Mouse (Mus musculus): ENCODE results near the gene Phlpp2. TPM values are rescaled to one million over a fixed set of nuclear protein-coding genes. Genes with fewer than 3 reads are reported as not detected.
"Not testable (repeated sequence)": the region's sequence is repeated elsewhere in the genome, so short reads cannot be mapped to it uniquely, and the experiment has no call there.

Phlpp2 gene
- polyA plus RNA-seq, 1 experiment from 2014 or later: 3.2 TPM

DNA sequence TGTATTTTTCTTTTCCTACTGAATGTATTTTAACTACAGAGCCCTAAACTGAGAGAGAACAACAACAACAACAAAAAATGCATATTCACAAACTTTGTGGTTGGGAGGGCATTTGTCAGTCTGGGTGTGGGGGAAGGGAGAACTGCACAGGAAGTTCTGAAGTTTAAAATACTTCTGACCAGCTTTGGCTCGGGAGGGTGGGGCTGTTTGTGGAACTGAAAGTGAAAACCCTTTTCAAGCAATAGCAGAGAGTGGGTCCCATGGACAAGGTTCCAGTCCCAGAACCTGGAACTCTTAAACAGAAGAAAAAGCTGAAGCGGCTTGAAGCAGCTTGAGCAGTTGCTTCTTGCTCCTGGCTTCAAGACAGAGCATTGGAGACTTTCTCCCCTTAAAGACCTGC is 4.9 kb upstream of the Phlpp2 start:
- H3K9me3 ChIP-seq (ENCODE audit: control insufficient read depth, low read length): no peaks in the 10 kb centered on the region
- peaks cover 3% of the 10 kb centered on the region; the same call in 1 of the 2 replicates for H3K4me1 ChIP-seq (ENCODE audit: control insufficient read depth, insufficient read depth, low read length)
- WGBS: 80% methylated on average over 2 of the region's 2 CpGs
- ATAC-seq (ENCODE audit: low FRiP score) (no peak), DNase-seq (ENCODE audit: low spot score, missing footprints) (no peak)
- H3K9ac ChIP-seq (ENCODE audit: low read length): no peak overlapping the region
- H3K4me2 ChIP-seq: no peak overlapping the region
- H3K36me3 ChIP-seq (ENCODE audit: control insufficient read depth, insufficient read depth, low read length): peaks cover 7% of the 10 kb centered on the region
- H3K27me3 ChIP-seq (ENCODE audit: control insufficient read depth, insufficient read depth, low read length): no peaks in the 10 kb centered on the region
- no peak overlapping the region for H3K4me3 ChIP-seq (ENCODE audit: low read depth, low read length)
- H3K27ac ChIP-seq (ENCODE audit: low read depth, low read length): no peak overlapping the region

- no peak overlapping the region for H3K4me2 ChIP-seq
- no peak overlapping the region for H3K27ac ChIP-seq (ENCODE audit: low read depth, low read length)
- no peak overlapping the region for H3K9ac ChIP-seq (ENCODE audit: low read length)
- no peaks in the 10 kb centered on the region for H3K9me3 ChIP-seq (ENCODE audit: control insufficient read depth, low read length)
- H3K27me3 ChIP-seq (ENCODE audit: control insufficient read depth, insufficient read depth, low read length): no peaks in the 10 kb centered on the region
- 94% methylated on average over 2 of the region's 2 CpGs for WGBS
- DNase-seq (ENCODE audit: low spot score, missing footprints) (peak; percentile 62), ATAC-seq (ENCODE audit: low FRiP score) (no peak)
- H3K4me3 ChIP-seq (ENCODE audit: low read depth, low read length): no peak overlapping the region
- peaks cover 7% of the 10 kb centered on the region for H3K36me3 ChIP-seq (ENCODE audit: control insufficient read depth, insufficient read depth, low read length)
- H3K4me1 ChIP-seq (ENCODE audit: control insufficient read depth, insufficient read depth, low read length): peaks cover 6% of the 10 kb centered on the region; the same call in 1 of the 2 replicates
Observed at GRCm38 (mm10) chr8:109864798-109865197, 3.5 kb upstream of the Phlpp2 start.

DNA sequence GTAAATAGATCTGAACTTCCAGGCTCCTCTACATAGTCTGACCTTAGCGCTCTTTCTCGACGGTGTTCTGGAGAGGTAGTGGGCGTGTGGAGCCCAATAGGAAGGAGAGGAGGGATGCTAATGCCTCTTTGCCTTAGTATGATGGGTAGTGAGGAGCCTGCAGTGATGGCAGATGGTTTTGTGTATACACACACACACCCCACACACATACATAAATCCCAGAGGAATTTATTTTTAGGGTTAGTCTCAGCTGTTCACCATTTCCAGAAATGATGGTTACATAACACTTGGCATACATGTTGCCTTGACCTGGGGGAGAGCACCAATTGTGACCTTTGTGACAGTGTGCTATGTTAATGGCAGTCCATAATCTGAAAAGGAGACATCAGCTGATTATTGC is 2.8 kb upstream of the Phlpp2 start:
- ATAC-seq (ENCODE audit: low FRiP score) (no peak), DNase-seq (ENCODE audit: low spot score, missing footprints) (peak; percentile 82)
- Histone ChIP-seq H3K9ac (ENCODE audit: low read length) (no peak overlapping the region), H3K4me3 (ENCODE audit: low read depth, low read length) (no peak overlapping the region), H3K4me2 (no peak overlapping the region), H3K27ac (ENCODE audit: low read depth, low read length) (no peak overlapping the region), H3K4me1 (ENCODE audit: control insufficient read depth, insufficient read depth, low read length) (peaks cover 6% of the 10 kb centered on the region; the same call in 1 of the 2 replicates), H3K9me3 (ENCODE audit: control insufficient read depth, low read length) (no peaks in the 10 kb centered on the region), H3K27me3 (ENCODE audit: control insufficient read depth, insufficient read depth, low read length) (no peaks in the 10 kb centered on the region), H3K36me3 (ENCODE audit: control insufficient read depth, insufficient read depth, low read length) (peaks cover 3% of the 10 kb centered on the region; the same call in 1 of the 2 replicates)
- whole genome bisulfite sequencing: 85% methylated on average over 4 of the region's 4 CpGs

DNA sequence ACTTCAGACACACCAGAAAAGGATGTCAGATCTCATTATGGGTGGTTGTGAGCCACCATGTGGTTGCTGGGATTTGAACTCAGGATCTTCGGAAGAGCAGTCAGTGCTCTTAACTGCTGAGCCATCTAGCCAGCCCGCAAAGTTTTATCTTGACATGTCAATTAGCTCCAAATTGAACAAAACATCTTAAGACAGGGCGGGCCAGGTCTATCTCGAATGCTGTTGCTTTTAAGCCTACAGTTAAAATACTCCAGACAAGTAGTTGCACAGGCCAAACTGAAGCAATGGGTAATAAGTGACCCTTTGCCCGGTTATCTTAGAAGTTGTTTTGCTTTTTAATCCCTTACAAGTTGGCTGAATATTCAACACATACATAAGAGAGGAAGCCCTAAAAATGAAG is 1.7 kb upstream of the Phlpp2 start:
- no peaks in the 10 kb centered on the region for H3K27me3 ChIP-seq (ENCODE audit: control insufficient read depth, insufficient read depth, low read length)
- H3K9me3 ChIP-seq (ENCODE audit: control insufficient read depth, low read length): no peaks in the 10 kb centered on the region
- H3K4me3 ChIP-seq (ENCODE audit: low read depth, low read length): no peak overlapping the region
- H3K27ac ChIP-seq (ENCODE audit: low read depth, low read length): no peak overlapping the region
- ATAC-seq (ENCODE audit: low FRiP score) (no peak), DNase-seq (ENCODE audit: low spot score, missing footprints) (peak; percentile 72)
- H3K9ac ChIP-seq (ENCODE audit: low read length): no peak overlapping the region
- no peaks in the 10 kb centered on the region for H3K36me3 ChIP-seq (ENCODE audit: control insufficient read depth, insufficient read depth, low read length)
- H3K4me1 ChIP-seq (ENCODE audit: control insufficient read depth, insufficient read depth, low read length): peaks cover 6% of the 10 kb centered on the region; the same call in 1 of the 2 replicates
- 93% methylated on average over 5 of the region's 5 CpGs for WGBS
- no peak overlapping the region for H3K4me2 ChIP-seq

- Histone ChIP-seq H3K36me3 (ENCODE audit: control insufficient read depth, insufficient read depth, low read length) (no peaks in the 10 kb centered on the region), H3K4me3 (ENCODE audit: low read depth, low read length) (peak overlapping the region; percentile 97), H3K27ac (ENCODE audit: low read depth, low read length) (peak overlapping the region; percentile 81), H3K4me1 (ENCODE audit: control insufficient read depth, insufficient read depth, low read length) (peaks cover 6% of the 10 kb centered on the region; the same call in 1 of the 2 replicates), H3K9ac (ENCODE audit: low read length) (peak overlapping the region; percentile 98), H3K4me2 (peak overlapping the region; percentile 87), H3K9me3 (ENCODE audit: control insufficient read depth, low read length) (no peaks in the 10 kb centered on the region), H3K27me3 (ENCODE audit: control insufficient read depth, insufficient read depth, low read length) (no peaks in the 10 kb centered on the region)
- DNase-seq (ENCODE audit: low spot score, missing footprints) (peak; percentile 95), ATAC-seq (ENCODE audit: low FRiP score) (peak; percentile 89)
- under 1% methylated on average over 62 of the region's 78 CpGs for WGBS
Observed at GRCm38 (mm10) chr8:109868680-109869361, 479 bp downstream of the Phlpp2 start.

- H3K4me2 ChIP-seq: no peak overlapping the region
- H3K4me3 ChIP-seq (ENCODE audit: low read depth, low read length): no peak overlapping the region
- 87% methylated on average over 1 of the region's 1 CpGs for WGBS
- H3K4me1 ChIP-seq (ENCODE audit: control insufficient read depth, insufficient read depth, low read length): peaks cover 6% of the 10 kb centered on the region; the same call in 1 of the 2 replicates
- H3K27me3 ChIP-seq (ENCODE audit: control insufficient read depth, insufficient read depth, low read length): no peaks in the 10 kb centered on the region
- no peak for ATAC-seq (ENCODE audit: low FRiP score)
- no peak for DNase-seq (ENCODE audit: low spot score, missing footprints)
- H3K27ac ChIP-seq (ENCODE audit: low read depth, low read length): no peak overlapping the region
- H3K9me3 ChIP-seq (ENCODE audit: control insufficient read depth, low read length): no peaks in the 10 kb centered on the region
- H3K36me3 ChIP-seq (ENCODE audit: control insufficient read depth, insufficient read depth, low read length): no peaks in the 10 kb centered on the region
- H3K9ac ChIP-seq (ENCODE audit: low read length): no peak overlapping the region
Observed at GRCm38 (mm10) chr8:109871056-109871455, 2.7 kb downstream of the Phlpp2 start.

GRCm38 (mm10) chr8:109873800-109874199 is 5.5 kb downstream of the Phlpp2 start:
- DNase-seq (ENCODE audit: low spot score, missing footprints); H3K9me3 ChIP-seq (ENCODE audit: control insufficient read depth, low read length); H3K4me2 ChIP-seq; ATAC-seq (ENCODE audit: low FRiP score); H3K4me3 ChIP-seq (ENCODE audit: low read depth, low read length); H3K9ac ChIP-seq (ENCODE audit: low read length); H3K4me1 ChIP-seq (ENCODE audit: control insufficient read depth, insufficient read depth, low read length); H3K27me3 ChIP-seq (ENCODE audit: control insufficient read depth, insufficient read depth, low read length); H3K27ac ChIP-seq (ENCODE audit: low read depth, low read length); H3K36me3 ChIP-seq (ENCODE audit: control insufficient read depth, insufficient read depth, low read length): not testable (repeated sequence)
- 79% methylated on average over 3 of the region's 3 CpGs for WGBS

- WGBS: 95% methylated on average over 5 of the region's 5 CpGs
- Histone ChIP-seq H3K4me3 (ENCODE audit: low read depth, low read length) (no peak overlapping the region), H3K9me3 (ENCODE audit: control insufficient read depth, low read length) (no peaks in the 10 kb centered on the region), H3K9ac (ENCODE audit: low read length) (no peak overlapping the region), H3K4me1 (ENCODE audit: control insufficient read depth, insufficient read depth, low read length) (no peaks in the 10 kb centered on the region), H3K27me3 (ENCODE audit: control insufficient read depth, insufficient read depth, low read length) (no peaks in the 10 kb centered on the region), H3K27ac (ENCODE audit: low read depth, low read length) (no peak overlapping the region), H3K36me3 (ENCODE audit: control insufficient read depth, insufficient read depth, low read length) (peaks cover 7% of the 10 kb centered on the region; the same call in 1 of the 2 replicates), H3K4me2 (no peak overlapping the region)
- no peak for ATAC-seq (ENCODE audit: low FRiP score)
- DNase-seq (ENCODE audit: low spot score, missing footprints): no peak
Observed at GRCm38 (mm10) chr8:109880012-109880662, 11.8 kb downstream of the Phlpp2 start.

DNA sequence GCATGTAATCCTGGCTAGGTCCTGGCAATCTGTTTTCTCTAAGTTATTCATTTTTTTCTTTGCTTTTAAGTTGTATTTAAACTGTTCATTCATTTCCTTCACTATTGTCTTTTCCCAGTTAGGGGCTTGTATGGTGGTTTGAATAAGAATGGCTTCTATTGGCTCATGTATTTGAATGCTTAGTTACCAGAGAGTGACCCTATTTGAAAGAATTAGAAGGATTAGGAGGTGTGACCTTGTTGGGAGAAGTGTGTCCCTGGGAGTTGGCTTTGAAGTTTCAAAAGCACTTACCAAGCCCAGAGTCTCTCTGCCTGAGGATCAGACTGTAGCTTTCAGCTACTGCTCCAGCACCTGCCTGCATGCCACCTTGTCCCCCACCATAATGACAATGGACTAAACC is 17.0 kb downstream of the Phlpp2 start:
- H3K4me1 ChIP-seq (ENCODE audit: control insufficient read depth, insufficient read depth, low read length): no peaks in the 10 kb centered on the region
- H3K4me3 ChIP-seq (ENCODE audit: low read depth, low read length): no peak overlapping the region
- no peaks in the 10 kb centered on the region for H3K27me3 ChIP-seq (ENCODE audit: control insufficient read depth, insufficient read depth, low read length)
- H3K9me3 ChIP-seq (ENCODE audit: control insufficient read depth, low read length): no peaks in the 10 kb centered on the region
- H3K36me3 ChIP-seq (ENCODE audit: control insufficient read depth, insufficient read depth, low read length): no peaks in the 10 kb centered on the region
- H3K9ac ChIP-seq (ENCODE audit: low read length): no peak overlapping the region
- no peak overlapping the region for H3K27ac ChIP-seq (ENCODE audit: low read depth, low read length)
- no peak for ATAC-seq (ENCODE audit: low FRiP score)
- no peak overlapping the region for H3K4me2 ChIP-seq
- no peak for DNase-seq (ENCODE audit: low spot score, missing footprints)

All from midbrain, embryonic 11.5 days (tissue).